Mouse (Mus musculus): ENCODE results near the gene Zc3h8.

Gene Zc3h8

DNA sequence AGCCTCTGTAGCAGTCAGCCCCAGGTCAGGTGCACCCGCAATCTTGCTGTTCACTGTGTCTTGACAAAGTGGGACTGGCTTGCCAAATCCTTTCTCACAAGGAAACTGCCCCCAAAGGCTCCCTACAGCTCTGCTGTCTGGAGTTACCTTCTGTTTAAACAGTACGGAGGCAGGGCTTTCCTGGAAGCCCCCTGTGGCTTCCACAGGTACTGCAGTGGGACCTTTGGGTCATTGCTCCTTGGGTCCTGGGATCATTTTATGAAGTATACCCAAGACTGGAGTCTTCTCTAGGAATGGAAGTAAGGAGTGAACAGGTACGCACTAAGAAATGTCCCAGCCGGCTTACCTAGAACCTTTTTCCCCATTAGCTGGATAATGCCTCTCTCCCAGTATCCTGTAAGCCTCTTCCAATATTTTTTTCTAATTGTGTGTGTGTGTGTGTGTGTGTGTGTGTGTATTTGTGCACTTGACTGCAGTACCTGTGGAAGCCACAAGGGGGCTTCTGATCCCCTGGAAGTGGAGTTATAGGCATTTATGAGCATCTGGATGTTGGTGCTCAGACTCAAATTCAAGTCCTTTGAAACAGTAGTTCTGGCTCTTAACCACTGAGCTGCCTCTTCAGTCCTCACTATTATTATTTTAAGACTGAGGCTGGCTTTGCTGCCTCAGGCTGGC, 53.1 kb downstream of the Zc3h8 start:
- DNase-seq = no peak

DNA sequence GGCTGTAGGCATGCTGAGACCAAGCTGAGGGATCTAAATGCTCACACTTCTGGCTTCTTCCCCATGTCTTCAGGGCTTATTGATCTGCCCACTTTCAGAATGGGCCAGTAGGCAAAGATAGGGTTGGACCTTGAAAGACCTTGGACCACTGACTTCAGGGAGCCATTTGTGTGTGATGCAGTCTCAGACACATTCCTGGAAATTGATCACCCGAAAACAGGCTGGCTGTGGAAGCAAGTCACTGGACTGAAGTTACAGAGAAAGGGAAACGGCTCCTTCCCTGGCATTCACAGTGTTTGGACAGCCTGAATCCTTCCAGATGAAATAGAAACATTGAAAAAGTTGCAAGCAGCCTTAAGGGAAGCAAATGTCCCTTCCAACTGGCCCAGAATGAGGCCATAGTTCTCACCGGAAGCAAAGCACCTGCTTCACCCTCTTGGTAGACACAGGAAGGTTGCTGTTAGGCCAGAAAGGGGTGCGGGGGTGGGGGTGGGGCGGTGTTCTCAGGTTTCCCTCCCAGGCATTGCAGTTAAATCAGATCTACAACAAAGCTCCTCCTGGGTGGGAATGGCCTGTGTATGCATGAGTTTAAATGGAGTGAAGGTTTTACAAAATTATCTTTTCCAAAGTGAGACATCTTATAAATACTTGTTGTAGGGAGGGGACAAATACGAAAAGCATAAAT, 55.9 kb downstream of the Zc3h8 start:
- no peak for DNase-seq

GRCm38 (mm10) chr2:128885225-128885811, 58.6 kb downstream of the Zc3h8 start:
- no peak for DNase-seq

DNA sequence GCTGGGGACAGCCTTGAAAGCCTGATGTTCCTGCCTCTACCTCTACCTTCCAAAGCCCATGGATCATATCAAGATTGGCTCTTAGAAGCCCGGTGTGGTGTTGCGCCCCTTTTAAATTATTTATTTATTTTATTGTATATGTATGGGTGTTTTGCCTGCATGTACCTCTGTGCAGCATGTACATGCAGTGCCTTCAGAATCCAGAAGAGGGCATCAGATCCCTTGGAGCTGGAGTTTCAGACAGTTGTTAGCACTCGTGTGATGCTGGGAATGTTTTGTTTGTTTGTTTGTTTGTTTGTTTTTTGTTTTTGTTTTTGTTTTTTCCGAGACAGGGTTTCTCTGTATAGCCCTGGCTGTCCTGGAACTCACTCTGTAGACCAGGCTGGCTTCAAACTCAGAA, 62.6 kb downstream of the Zc3h8 start:
- no peak for DNase-seq
